Comparison of ENCODE assay signal across 15 mouse cellular contexts in genomic region chr11:9060484-9060883, GRCm38 (mm10). TPM values are rescaled to one million over a fixed set of nuclear protein-coding genes. Genes with fewer than 3 reads are reported as not detected.
"Had no signal": no experiment of that assay in that cellular context is flagged by ENCODE, and none has a peak within 500 bp of the region (broad histone marks: within the 10 kb centered on the region; RNA-seq: fewer than 3 reads in every experiment).

No protein-coding gene starts in this region.

- H3K27me3 ChIP-seq: kidney, embryonic 15.5 days; liver, embryonic 15.5 days; midbrain, embryonic 13.5 days had no signal

- ATAC-seq: lung, postnatal 0 days; midbrain, embryonic 13.5 days had no signal

- H3K27ac ChIP-seq: kidney, embryonic 15.5 days; limb, embryonic 10.5 days; liver, embryonic 15.5 days; macrophage; midbrain, embryonic 13.5 days had no signal

- H3K4me1 ChIP-seq: kidney, embryonic 15.5 days; limb, embryonic 10.5 days; liver, embryonic 15.5 days; midbrain, embryonic 13.5 days had no signal

- H3K9me3 ChIP-seq: kidney, embryonic 15.5 days; limb, embryonic 10.5 days; liver, embryonic 15.5 days; midbrain, embryonic 13.5 days had no signal

- H3K4me3 ChIP-seq: kidney, embryonic 15.5 days; limb, embryonic 10.5 days; liver, embryonic 15.5 days; midbrain, embryonic 13.5 days had no signal

- H3K36me3 ChIP-seq: kidney, embryonic 15.5 days; limb, embryonic 10.5 days; liver, embryonic 15.5 days; midbrain, embryonic 13.5 days had no signal

- H3K9ac ChIP-seq: kidney, embryonic 15.5 days; liver, embryonic 15.5 days; midbrain, embryonic 13.5 days had no signal

- DNase-seq: kidney, adult 2 months; kidney, postnatal 14 days; lung, adult 2 months; thymus, adult 18-20 months; thymus, postnatal 14 days had no signal

- H3K4me2 ChIP-seq: kidney, embryonic 15.5 days; liver, embryonic 11.5 days; liver, embryonic 15.5 days; midbrain, embryonic 13.5 days had no signal

RNA-seq across cellular contexts. Expression of gene Sun3, which starts 11.7 kb away (rescaled TPM):
- total RNA-seq: left cerebral cortex, postnatal 14 days; midbrain, postnatal 0 days had no signal
- polyA plus RNA-seq: kidney, embryonic 15.5 days; limb, embryonic 10.5 days; limb, embryonic 14.5 days; liver, embryonic 11.5 days; liver, embryonic 15.5 days; macrophage; midbrain, embryonic 13.5 days; midbrain, postnatal 0 days had no signal

RNA-seq across cellular contexts. Expression of gene Upp1, which starts 57.4 kb away (rescaled TPM):
- polyA plus RNA-seq: macrophage had no signal
